Mouse (Mus musculus): Measurements from ENCODE around the gene Zcchc18. TPM values are rescaled to one million over a fixed set of nuclear protein-coding genes. Genes with fewer than 3 reads are reported as not detected.

Zcchc18 gene
- polyA plus RNA-seq, 1 experiment from 2014 or later: 0.21 TPM

DNA sequence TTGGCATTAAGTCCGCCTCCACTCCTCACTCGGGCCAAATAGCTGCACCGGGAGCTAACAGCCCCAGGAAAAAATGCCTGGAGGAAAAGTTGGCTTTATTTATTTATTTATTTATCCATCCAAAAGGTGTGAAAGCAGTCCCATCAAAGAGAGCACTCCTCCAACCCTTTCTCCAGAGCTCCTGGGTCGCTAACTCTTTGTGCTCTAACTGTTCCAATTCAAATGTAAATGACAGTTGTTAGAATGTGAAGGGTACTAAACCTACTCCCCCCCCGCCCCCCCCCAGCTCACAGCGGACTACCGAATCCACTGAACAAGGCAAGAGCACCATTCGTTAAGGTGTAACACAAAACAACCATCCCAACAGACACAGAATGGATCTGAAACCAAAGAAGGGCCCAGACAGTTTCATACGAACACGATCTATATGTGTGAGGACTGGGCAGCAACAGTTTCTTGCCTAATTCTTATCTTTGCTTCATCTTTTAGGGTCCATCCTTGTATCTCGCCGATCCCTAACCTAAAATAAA, 44.6 kb downstream of the Zcchc18 start:
- TF ChIP-seq EP300 (IDR thresholded peaks at IDR 0.05; ENCODE audit: low read depth) (no peak), CTCF (IDR thresholded peaks at IDR 0.05; ENCODE audit: low read depth) (no peak)
- Histone ChIP-seq H3K4me1 (ENCODE audit: insufficient read depth) (peaks cover 3% of the 10 kb centered on the region; the same call in 1 of the 2 replicates), H3K36me3 (replicated peaks; ENCODE audit: insufficient read depth, low read length) (no peaks in the 10 kb centered on the region), H3K9me3 (ENCODE audit: low read length) (no peaks in the 10 kb centered on the region), H3K4me3 (ENCODE audit: low read depth, low read length) (peak overlapping the region; percentile 68), H3K27me3 (ENCODE audit: insufficient read depth, low read length) (no peaks in the 10 kb centered on the region), H3K9ac (replicated peaks) (peak overlapping the region; percentile 72), H3K4me2 (ENCODE audit: low read depth, low read length) (peak overlapping the region; percentile 68), H3K27ac (ENCODE audit: low read depth) (peak overlapping the region; percentile 89; the same call in 1 of the 2 replicates)
- DNase-seq (no peak), ATAC-seq (peak; percentile 47; the same call in 1 of the 2 replicates)
- 18% methylated on average over 12 of the region's 12 CpGs for WGBS (ENCODE audit: insufficient replicate concordance)

DNA sequence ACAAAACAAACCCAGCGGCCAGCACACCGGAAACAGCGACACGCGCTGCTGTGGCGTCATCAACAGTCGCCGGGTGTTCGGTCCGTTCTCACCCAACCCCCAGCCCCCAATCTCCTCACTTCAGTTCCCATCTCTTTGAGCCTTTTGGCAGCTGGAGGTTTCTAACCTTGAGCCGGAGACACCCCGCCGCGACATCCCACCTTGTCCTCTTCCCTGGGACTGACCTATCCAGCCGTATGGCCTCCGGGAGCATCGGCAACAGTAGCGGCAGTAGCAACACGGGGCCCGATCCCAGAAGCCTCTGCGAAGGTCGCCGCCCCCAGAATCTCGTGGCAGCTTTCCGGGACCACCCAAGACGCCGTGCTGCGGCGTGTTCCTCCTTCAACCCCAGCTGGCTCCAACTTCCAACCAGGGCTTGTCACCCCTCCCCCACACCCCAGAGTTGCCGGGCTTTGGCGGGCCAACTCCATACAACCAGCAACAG, 45.1 kb downstream of the Zcchc18 start, which contains the start of gene Slc25a53:
Gene Slc25a53 (minus strand): TSS at position 303 of the 484 bp plus-strand sequence.
- Histone ChIP-seq H3K4me3 (ENCODE audit: low read depth, low read length) (peak within 1 kb of the TSS; percentile 68), H3K9ac (replicated peaks) (peak within 1 kb of the TSS; percentile 72), H3K9me3 (ENCODE audit: low read length) (no peaks in the 10 kb centered on the region), H3K4me2 (ENCODE audit: low read depth, low read length) (peak within 1 kb of the TSS; percentile 68), H3K4me1 (ENCODE audit: insufficient read depth) (peaks cover 3% of the 10 kb centered on the region; the same call in 1 of the 2 replicates), H3K27me3 (ENCODE audit: insufficient read depth, low read length) (no peaks in the 10 kb centered on the region), H3K36me3 (replicated peaks; ENCODE audit: insufficient read depth, low read length) (no peaks in the 10 kb centered on the region), H3K27ac (ENCODE audit: low read depth) (peak within 1 kb of the TSS; percentile 89)
- DNase-seq: peak; percentile 83
- WGBS (ENCODE audit: insufficient replicate concordance): 34% methylated on average over 30 of the region's 31 CpGs
- ATAC-seq: peak; percentile 94
- TF ChIP-seq EP300 (IDR thresholded peaks at IDR 0.05; ENCODE audit: low read depth) (no peak), CTCF (IDR thresholded peaks at IDR 0.05; ENCODE audit: low read depth) (no peak)

DNA sequence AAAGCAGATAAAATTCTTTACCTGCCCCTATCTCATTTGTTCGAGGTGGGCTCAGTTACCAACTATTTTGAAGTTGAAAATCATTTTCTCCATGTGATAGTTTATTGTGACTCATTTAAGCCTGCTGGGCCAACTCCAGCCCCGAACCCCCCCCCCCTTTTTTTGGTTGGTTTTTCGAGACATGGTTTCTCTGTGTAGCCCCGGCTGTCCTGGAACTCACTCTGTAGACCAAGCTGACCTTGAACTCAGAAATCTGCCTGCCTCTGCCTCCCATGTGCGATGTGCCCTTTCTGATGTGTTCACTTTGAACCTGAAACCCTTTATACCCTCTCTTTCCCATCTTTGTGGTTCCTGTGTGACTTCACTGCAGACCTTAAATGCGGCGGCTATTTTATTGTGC, 45.5 kb downstream of the Zcchc18 start:
- ATAC-seq: peak; percentile 15; the same call in 1 of the 2 replicates
- Histone ChIP-seq H3K4me2 (ENCODE audit: low read depth, low read length) (peak overlapping the region; percentile 68), H3K9ac (replicated peaks) (peak overlapping the region; percentile 72), H3K4me3 (ENCODE audit: low read depth, low read length) (peak overlapping the region; percentile 68), H3K27me3 (ENCODE audit: insufficient read depth, low read length) (no peaks in the 10 kb centered on the region), H3K9me3 (ENCODE audit: low read length) (no peaks in the 10 kb centered on the region), H3K36me3 (replicated peaks; ENCODE audit: insufficient read depth, low read length) (no peaks in the 10 kb centered on the region), H3K27ac (ENCODE audit: low read depth) (peak overlapping the region; percentile 89), H3K4me1 (ENCODE audit: insufficient read depth) (peaks cover 3% of the 10 kb centered on the region; the same call in 1 of the 2 replicates)
- WGBS (ENCODE audit: insufficient replicate concordance): 39% methylated on average over 7 of the region's 7 CpGs
- no peak for DNase-seq
- no peak for TF ChIP-seq CTCF (IDR thresholded peaks at IDR 0.05; ENCODE audit: low read depth)
- no peak for TF ChIP-seq EP300 (IDR thresholded peaks at IDR 0.05; ENCODE audit: low read depth)

Other genes starting within 250 kb of the Zcchc18 start
- 150 and 163 TPM in 2 replicates for gene Morf4l2, start 249.5 kb upstream of the Zcchc18 start, polyA plus RNA-seq (2015; fragmentation: Nextera tagmentation; extraction: Ambion mirVana)
- not detected in 2 replicates for gene Glra4, start 213.0 kb upstream of the Zcchc18 start, polyA plus RNA-seq (2015; fragmentation: Nextera tagmentation; extraction: Ambion mirVana)
- gene Plp1, start 170.5 kb upstream of the Zcchc18 start, polyA plus RNA-seq (2015; fragmentation: Nextera tagmentation; extraction: Ambion mirVana): 0.18 and 0.26 TPM in 2 replicates
- gene Rab9b, start 124.4 kb upstream of the Zcchc18 start, polyA plus RNA-seq (2015; fragmentation: Nextera tagmentation; extraction: Ambion mirVana): not detected in 2 replicates
- not detected in 2 replicates for gene H2bfm, start 65.8 kb upstream of the Zcchc18 start, polyA plus RNA-seq (2015; fragmentation: Nextera tagmentation; extraction: Ambion mirVana)
- gene Tmsb15b2, start 17.7 kb upstream of the Zcchc18 start, polyA plus RNA-seq (2015; fragmentation: Nextera tagmentation; extraction: Ambion mirVana): 12.9 and 16.1 TPM in 2 replicates
- gene Tmsb15l, start 16.3 kb upstream of the Zcchc18 start, polyA plus RNA-seq (2015; fragmentation: Nextera tagmentation; extraction: Ambion mirVana): 0.45 and 1.3 TPM in 2 replicates
- 8.7 and 9.1 TPM in 2 replicates for gene Tmsb15b1, start 16.3 kb upstream of the Zcchc18 start, polyA plus RNA-seq (2015; fragmentation: Nextera tagmentation; extraction: Ambion mirVana)
- 2.0 and 2.5 TPM in 2 replicates for gene Slc25a53, start 45.1 kb downstream of the Zcchc18 start, polyA plus RNA-seq (2015; fragmentation: Nextera tagmentation; extraction: Ambion mirVana)
- 1.1 and 1.5 TPM in 2 replicates for gene Fam199x, start 56.4 kb downstream of the Zcchc18 start, polyA plus RNA-seq (2015; fragmentation: Nextera tagmentation; extraction: Ambion mirVana)
- not detected in 2 replicates for gene Esx1, start 128.9 kb downstream of the Zcchc18 start, polyA plus RNA-seq (2015; fragmentation: Nextera tagmentation; extraction: Ambion mirVana)

Measured in liver, postnatal 0 days (tissue).